Mouse (Mus musculus) thymus, postnatal 4 days (tissue): ENCODE results near the gene Glt28d2.
"Not testable (repeated sequence)": the region's sequence is repeated elsewhere in the genome, so short reads cannot be mapped to it uniquely, and the experiment has no call there.

Source experiments
- DNase-seq: peaks from one replicate; pipeline ENCODE4 v3.0.0; 2021

Glt28d2 gene

GRCm38 (mm10) chr3:85887239-85887827 lies at the start of gene Glt28d2, which contains the start of gene Gm37240:
Gene Glt28d2, minus strand, starts transcription at chr3:85887516.
Gene Gm37240, minus strand, starts transcription at chr3:85887518.
- peak; percentile 85 for DNase-seq

- no peak for DNase-seq
These were observed 46.3 kb upstream of the Glt28d2 start for GRCm38 (mm10) chr3:85933586-85933985.

DNA sequence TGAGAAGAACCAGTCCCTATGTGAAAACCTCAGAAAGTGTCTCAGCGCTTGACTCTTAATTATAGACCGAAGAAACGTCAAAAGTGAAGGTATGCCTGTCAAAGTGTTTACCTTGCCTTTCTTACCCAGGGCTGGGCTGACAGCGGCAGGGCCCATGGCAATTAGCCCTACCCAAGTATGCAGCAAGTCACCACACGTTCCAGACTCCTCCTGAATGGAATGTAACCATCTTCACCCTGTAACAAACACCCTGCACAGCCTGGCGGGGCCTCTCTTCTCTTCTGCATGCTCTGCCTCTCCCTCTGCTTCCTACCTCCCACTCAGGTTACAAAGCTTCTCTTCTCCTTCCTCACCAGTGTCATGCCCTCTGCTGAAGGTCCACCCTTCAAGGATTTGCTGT lies 44.5 kb upstream of the Glt28d2 start:
- no peak for DNase-seq

GRCm38 (mm10) chr3:85930671-85931255 lies 43.4 kb upstream of the Glt28d2 start:
- no peak for DNase-seq

- DNase-seq: no peak
These were observed 42.4 kb upstream of the Glt28d2 start for GRCm38 (mm10) chr3:85929711-85930110.

- DNase-seq: no peak
These were observed 40.9 kb upstream of the Glt28d2 start for GRCm38 (mm10) chr3:85928140-85928611.

- DNase-seq: no peak
These were observed 40.0 kb upstream of the Glt28d2 start for GRCm38 (mm10) chr3:85927296-85927695.

- DNase-seq: peak; percentile 80
These were observed 36.9 kb upstream of the Glt28d2 start for GRCm38 (mm10) chr3:85923954-85924945.

DNA sequence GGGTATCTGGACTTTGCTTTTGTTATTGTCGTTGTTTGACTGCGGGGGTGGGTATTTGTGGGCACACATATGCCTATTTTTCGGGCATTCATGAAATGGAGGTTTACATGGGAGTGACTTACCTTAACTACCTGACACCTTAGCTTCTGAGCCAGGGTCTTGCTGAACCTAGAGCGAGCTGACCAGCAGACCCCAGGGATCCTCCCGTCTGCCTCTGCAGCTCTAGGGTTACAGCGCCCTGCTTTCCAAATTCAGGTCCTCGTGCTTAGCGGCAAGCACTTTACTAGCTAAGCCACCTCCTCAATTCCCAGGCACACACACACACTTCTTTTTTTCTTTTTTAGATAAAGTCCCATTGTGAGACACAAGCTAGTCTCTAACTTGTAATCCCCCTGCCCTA lies 36.0 kb upstream of the Glt28d2 start:
- no peak for DNase-seq

DNA sequence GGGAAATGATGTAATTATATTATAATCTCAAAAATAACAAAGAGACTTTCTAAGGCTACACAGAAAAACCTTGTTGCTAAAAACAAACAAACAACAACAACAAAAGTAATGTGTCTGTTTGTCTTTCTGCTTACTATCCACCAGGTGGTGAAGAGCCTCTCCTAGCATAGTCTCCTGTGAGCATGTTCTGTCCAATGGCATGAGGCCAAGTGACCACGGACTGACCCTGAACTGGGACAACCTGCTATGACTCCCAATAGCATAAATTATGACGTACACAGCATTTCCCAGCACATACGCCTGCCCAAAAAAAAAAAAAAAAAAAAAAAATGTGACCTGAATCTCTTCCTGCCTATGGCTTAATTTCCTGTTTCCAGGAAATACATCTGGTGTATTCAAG lies 35.0 kb upstream of the Glt28d2 start:
- DNase-seq: no peak

DNA sequence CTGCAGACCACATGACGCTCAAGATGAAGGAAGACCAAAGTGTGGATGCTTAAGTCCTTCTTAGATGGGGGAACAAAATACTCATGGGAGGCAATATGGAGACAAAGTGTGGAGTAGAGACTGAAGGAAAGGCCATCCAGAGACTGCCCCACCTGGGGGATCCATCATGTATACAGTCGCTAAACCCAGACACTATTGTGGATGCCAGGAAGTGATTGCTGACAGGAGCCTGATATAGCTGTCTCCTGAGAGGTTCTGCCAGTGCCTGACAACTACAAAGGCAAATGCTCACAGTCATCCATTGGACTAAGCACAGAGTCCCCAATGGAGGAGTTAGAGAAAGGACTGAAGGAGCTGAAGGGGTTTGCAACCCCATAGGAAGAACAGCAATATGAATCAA lies 33.4 kb upstream of the Glt28d2 start:
- not testable (repeated sequence) for DNase-seq

GRCm38 (mm10) chr3:85917600-85917999 lies 30.3 kb upstream of the Glt28d2 start:
- DNase-seq: peak; percentile 25

GRCm38 (mm10) chr3:85914806-85915205 lies 27.5 kb upstream of the Glt28d2 start:
- DNase-seq: no peak

DNA sequence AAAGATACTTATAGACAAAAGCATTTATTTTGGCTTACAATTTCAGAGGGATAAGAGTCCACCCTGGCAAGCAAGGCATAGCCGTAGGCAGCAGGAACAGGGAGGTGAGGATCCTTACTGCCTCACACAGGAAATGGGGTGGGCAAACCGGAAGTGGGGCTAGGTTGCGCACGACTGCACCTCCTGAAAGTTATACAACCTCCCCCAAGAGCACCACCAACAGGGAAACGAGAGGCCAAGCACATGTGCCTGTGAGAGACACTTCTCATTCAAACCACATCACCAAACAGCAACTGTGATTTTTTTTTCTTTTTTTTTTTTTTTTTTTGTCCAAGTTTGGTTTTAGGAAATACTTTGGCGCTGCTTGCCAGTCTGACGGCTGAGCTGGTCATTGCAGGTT lies 19.8 kb upstream of the Glt28d2 start:
- DNase-seq: no peak

DNA sequence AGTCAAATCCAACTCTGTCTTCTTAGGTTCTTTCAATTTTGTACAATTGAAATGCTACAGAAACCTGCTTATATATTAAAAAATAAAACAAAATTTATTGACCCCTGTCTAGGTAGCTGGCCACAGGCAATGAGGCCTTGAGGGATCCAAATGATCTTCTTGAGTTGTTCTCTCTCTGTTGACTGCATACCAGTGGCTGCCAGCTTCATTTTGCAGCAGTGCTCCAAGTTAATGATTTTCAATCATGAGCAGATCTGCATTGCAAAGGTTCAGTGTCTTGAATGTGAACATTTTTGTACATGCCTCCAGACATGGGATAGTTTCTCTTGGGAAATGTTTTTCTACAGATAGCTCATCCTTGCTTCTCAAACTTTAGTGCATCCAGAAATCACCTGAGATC lies 17.1 kb upstream of the Glt28d2 start:
- DNase-seq: no peak

GRCm38 (mm10) chr3:85895020-85895419 lies 7.7 kb upstream of the Glt28d2 start:
- no peak for DNase-seq

GRCm38 (mm10) chr3:85891571-85891970 lies 4.3 kb upstream of the Glt28d2 start:
- DNase-seq: no peak

DNA sequence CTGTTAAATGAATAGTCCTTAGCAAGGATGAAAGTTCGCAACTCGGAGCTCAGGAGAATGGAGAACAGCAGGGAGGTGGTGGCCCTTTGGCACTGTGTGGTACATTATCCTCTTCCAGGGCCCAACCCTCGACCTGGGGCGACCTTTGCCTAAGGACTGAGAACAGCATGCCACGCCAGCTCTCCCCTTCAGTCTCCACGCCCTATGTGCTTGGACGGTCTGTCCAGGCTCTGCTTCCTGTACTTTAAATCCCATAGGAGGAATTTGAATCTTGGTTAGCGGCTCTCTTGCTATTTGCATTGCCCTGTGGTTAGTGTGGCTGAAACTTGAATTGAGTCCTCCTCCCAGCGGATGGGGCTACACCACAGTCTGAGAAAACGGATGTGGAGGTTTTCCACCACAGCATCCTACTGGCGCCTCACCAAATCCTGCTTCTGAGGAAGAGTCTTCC lies 930 bp upstream of the Glt28d2 start:
- peak; percentile 18 for DNase-seq

- no peak for DNase-seq
These were observed 579 bp downstream of the Glt28d2 start for GRCm38 (mm10) chr3:85886636-85887238.

GRCm38 (mm10) chr3:85885906-85886305 lies 1.4 kb downstream of the Glt28d2 start:
- DNase-seq: no peak

- DNase-seq: no peak
These were observed 6.6 kb downstream of the Glt28d2 start for GRCm38 (mm10) chr3:85880687-85881086.

GRCm38 (mm10) chr3:85880068-85880467 lies 7.2 kb downstream of the Glt28d2 start:
- no peak for DNase-seq

- DNase-seq: no peak
These were observed 8.4 kb downstream of the Glt28d2 start for GRCm38 (mm10) chr3:85878911-85879310.
